Mouse (Mus musculus) stomach, embryonic 16.5 days (tissue): ENCODE measurements around the gene Zc3hav1. TPM values are rescaled to one million over a fixed set of nuclear protein-coding genes. Genes with fewer than 3 reads are reported as not detected.
A peak's percentile ranks its signal among the peaks of the same experiment; 100 is the strongest.
"Not testable (repeated sequence)": the region's sequence is repeated elsewhere in the genome, so short reads cannot be mapped to it uniquely, and the experiment has no call there.

Experiments
- ATAC-seq: fragments of 200-750 bp; cut with Nextera tagmentation; 2 replicates; pipeline ENCODE4 v1.8.0; 2017; ENCODE audit warnings: moderate number of reproducible peaks, moderate TSS enrichment; ENCODE audit not compliant: insufficient read depth, low FRiP score
- H3K27ac ChIP-seq: fragments of 300-500 bp; sonication (generic); 2 replicates; pipeline ENCODE4 v1.5.1; 2014; ENCODE audit warnings: low read length
- H3K27me3 ChIP-seq: fragments of 300-500 bp; sonication (generic); 2 replicates; pipeline ENCODE4 v1.6.1; 2014; ENCODE audit warnings: low read length, control low read depth, mixed read lengths; ENCODE audit not compliant: control insufficient read depth, insufficient read depth
- H3K36me3 ChIP-seq: fragments of 300-500 bp; sonication (generic); 2 replicates; pipeline ENCODE4 v1.6.1; 2014; ENCODE audit warnings: low read length; ENCODE audit not compliant: control insufficient read depth, insufficient read depth
- H3K4me1 ChIP-seq: fragments of 300-500 bp; sonication (generic); 2 replicates; pipeline ENCODE4 v1.6.1; 2014; ENCODE audit warnings: low read length, control low read depth, mixed read lengths; ENCODE audit not compliant: control insufficient read depth, insufficient read depth
- H3K4me2 ChIP-seq: fragments of 300-500 bp; sonication (generic); 2 replicates; pipeline ENCODE4 v1.6.1; 2014; ENCODE audit warnings: low read depth, low read length, mixed read lengths
- H3K4me3 ChIP-seq: fragments of 300-500 bp; sonication (generic); replicated peaks from 2 replicates; pipeline ENCODE4 v1.5.1; 2014; ENCODE audit warnings: mild to moderate bottlenecking, low read length
- H3K9ac ChIP-seq: fragments of 300-500 bp; sonication (generic); 2 replicates; pipeline ENCODE4 v1.6.1; 2014; ENCODE audit warnings: low read length
- H3K9me3 ChIP-seq: fragments of 300-500 bp; sonication (generic); replicated peaks from 2 replicates; pipeline ENCODE4 v1.6.1; 2016; ENCODE audit warnings: low read length, control low read depth; ENCODE audit not compliant: control insufficient read depth
- WGBS: fragments of 180-500 bp; shearing (Covaris S2); extraction: QIAGEN DNeasy Blood & Tissue Kit; methylation state at CpG from one replicate; pipeline ENCODE4 v1.1.7; 2014; 5-methylcytosine and 5-hydroxymethylcytosine counted together
- polyA plus RNA-seq: library from polyadenylated mRNA; unstranded; fragments of >200 nt; fragmentation: Nextera tagmentation; extraction: Ambion mirVana; gene quantifications from 2 replicates; pipeline ENCODE4 v1.2.1, GENCODE M21; 2015

The Zc3hav1 gene
- polyA plus RNA-seq, 1 experiment from 2014 or later, result 10.0 TPM

DNA sequence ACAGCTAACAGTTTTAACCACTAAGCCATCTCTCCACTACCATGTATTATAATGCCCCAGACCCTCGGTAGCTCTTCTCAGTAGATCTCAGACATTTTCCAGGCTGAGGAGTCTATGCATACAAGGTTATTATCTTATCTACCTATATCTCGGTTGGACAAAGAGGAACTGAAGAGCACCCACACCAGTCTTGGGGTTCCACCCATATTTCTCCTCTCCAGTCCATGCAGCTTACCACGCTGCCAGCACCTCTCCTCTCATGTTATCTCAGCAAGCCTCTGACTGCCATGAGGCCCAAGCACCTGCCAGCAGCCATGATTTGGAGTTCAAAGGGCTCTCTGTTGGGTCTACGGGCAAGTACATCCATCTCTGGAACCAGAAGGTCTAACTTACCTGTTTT is 6.7 kb upstream of the Zc3hav1 start:
- Histone ChIP-seq H3K27me3 (no peaks in the 10 kb centered on the region), H3K4me1 (peaks cover under 1% of the 10 kb centered on the region; the same call in 1 of the 2 replicates), H3K4me3 (no peak overlapping the region), H3K4me2 (no peak overlapping the region), H3K36me3 (no peaks in the 10 kb centered on the region), H3K9ac (no peak overlapping the region), H3K9me3 (no peaks in the 10 kb centered on the region), H3K27ac (no peak overlapping the region)
- no peak for ATAC-seq
- WGBS, result 73% methylated on average over 4 of the region's 4 CpGs

- Histone ChIP-seq H3K36me3 (no peaks in the 10 kb centered on the region), H3K4me3 (no peak overlapping the region), H3K27ac (no peak overlapping the region), H3K9me3 (no peaks in the 10 kb centered on the region), H3K4me2 (no peak overlapping the region), H3K27me3 (no peaks in the 10 kb centered on the region; the same call in 1 of the 2 replicates), H3K9ac (no peak overlapping the region), H3K4me1 (peaks cover 8% of the 10 kb centered on the region)
- 84% methylated on average over 12 of the region's 12 CpGs for WGBS
- ATAC-seq, result peak; percentile 47; the same call in 1 of the 2 replicates
These were observed 5.5 kb upstream of the Zc3hav1 start for GRCm38 (mm10) chr6:38359736-38360499.

DNA sequence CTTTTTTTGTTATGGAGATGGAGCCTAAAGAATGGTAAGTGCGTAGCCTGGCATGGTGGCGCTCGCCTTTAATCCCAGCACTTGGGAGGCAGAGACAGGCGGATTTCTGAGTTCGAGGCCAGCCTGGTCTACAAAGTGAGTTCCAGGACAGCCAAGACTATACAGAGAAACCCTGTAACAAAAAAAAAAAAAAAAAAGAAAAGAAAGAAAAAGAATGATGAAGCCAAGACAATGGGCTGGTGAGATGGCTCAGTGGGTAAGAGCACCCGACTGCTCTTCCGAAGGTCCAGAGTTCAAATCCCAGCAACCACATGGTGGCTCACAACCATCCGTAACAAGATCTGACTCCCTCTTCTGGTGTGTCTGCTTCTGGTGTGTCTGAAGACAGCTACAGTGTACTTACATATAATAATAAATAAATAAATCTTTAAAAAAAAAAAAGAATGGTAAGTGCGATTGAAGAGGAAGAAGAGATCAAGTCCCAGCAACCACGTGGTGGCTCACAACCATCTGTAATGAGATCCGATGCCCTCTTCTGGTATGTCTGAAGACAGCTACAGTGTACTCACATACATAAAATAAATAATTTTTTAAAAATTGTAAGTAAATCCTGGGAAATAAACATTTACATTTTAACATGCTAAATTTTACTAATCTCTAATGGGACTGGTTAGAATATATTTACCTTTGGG is 4.8 kb upstream of the Zc3hav1 start:
- not testable (repeated sequence) for H3K4me3 ChIP-seq, H3K9me3 ChIP-seq, H3K27me3 ChIP-seq, H3K36me3 ChIP-seq, ATAC-seq, H3K27ac ChIP-seq, H3K9ac ChIP-seq, H3K4me2 ChIP-seq
- H3K4me1 ChIP-seq, result peaks cover 11% of the 10 kb centered on the region
- WGBS, result 90% methylated on average over 10 of the region's 11 CpGs

DNA sequence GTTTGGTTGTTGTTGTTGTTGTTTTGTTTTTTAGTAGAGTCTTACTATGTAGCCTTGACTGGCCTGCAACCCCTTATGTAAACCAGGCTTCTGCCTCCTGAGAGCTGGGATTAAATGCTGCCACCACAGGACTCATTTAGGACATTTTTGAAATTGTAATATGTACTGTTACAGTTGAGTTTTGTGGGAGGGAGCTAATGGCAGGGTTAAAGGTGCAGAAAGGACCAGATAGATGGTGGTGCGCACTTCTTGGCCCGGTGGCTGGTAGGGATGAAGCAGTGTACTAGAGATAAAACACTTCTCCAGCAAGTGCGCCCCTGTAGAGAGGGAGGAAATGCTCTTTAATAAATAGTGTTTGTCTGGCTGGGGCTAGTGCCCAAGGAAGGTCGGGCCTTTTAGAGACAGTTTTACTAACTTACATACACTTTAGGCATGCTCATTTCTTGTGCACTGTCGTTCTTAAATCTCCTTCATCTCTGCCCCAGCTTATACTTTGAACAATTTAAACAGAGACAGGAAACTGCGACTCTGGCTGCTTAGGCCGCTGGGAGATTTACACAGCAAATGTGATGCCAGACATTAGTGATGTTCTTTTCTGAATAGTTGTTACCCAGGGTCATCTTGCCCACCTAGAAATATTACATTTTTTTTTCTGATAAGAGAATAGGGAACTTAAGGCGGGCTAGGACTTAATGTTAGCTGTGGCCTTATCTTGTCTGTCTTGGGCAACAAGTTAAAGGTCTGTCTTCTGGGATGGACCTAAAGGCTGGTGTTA is 4.0 kb upstream of the Zc3hav1 start:
- Histone ChIP-seq H3K9ac (no peak overlapping the region), H3K36me3 (no peaks in the 10 kb centered on the region), H3K9me3 (no peaks in the 10 kb centered on the region), H3K27ac (no peak overlapping the region), H3K27me3 (peaks cover under 1% of the 10 kb centered on the region; the same call in 1 of the 2 replicates), H3K4me1 (peaks cover 11% of the 10 kb centered on the region), H3K4me3 (no peak overlapping the region), H3K4me2 (no peak overlapping the region)
- no peak for ATAC-seq
- 60% methylated on average over 8 of the region's 8 CpGs for WGBS

- no peaks in the 10 kb centered on the region for H3K36me3 ChIP-seq
- H3K27me3 ChIP-seq, result peaks cover 5% of the 10 kb centered on the region; the same call in 1 of the 2 replicates
- H3K4me1 ChIP-seq, result peaks cover 11% of the 10 kb centered on the region
- H3K9me3 ChIP-seq, result no peaks in the 10 kb centered on the region
- H3K4me3 ChIP-seq, result no peak overlapping the region
- ATAC-seq, result no peak
- no peak overlapping the region for H3K9ac ChIP-seq
- H3K27ac ChIP-seq, result no peak overlapping the region
- whole genome bisulfite sequencing, result 70% methylated on average over 5 of the region's 5 CpGs
- no peak overlapping the region for H3K4me2 ChIP-seq
These were observed 3.3 kb upstream of the Zc3hav1 start for GRCm38 (mm10) chr6:38357603-38358252.

DNA sequence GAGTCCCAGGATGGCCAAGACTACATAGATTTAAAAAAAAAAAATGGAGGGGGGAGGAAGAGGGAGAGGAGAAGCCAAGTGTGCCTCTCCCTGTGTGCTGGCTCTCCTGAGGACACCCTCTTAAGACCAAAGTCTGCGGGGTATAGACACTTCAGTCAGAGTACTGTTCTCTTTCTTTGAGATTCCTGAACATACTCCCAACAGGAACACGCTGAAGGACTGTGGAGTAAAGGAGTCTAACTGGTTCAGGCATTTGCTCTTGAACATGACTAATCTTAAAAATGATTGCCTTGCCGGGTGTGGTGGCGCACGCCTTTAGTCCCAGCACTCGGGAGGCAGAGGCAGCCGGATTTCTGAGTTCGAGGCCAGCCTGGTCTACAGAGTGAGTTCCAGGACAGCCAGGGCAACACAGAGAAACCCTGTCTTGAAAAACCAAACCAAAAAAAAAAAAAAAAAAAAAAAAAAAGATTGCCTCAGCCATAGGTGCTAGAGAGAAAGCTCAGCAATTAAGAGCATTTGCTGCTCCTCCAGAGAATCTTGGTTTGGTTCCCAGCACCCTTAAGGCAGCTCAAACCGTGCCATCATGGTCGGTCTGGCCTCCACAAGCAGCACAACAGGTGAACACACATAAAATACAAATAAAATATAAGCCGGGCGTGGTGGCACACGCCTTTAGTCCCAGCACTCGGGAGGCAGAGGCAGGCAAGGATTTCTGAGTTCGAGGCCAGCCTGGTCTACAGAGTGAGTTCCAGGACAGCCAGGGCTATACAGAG is 2.4 kb upstream of the Zc3hav1 start:
- not testable (repeated sequence) for H3K27ac ChIP-seq, H3K9me3 ChIP-seq, H3K4me3 ChIP-seq, H3K9ac ChIP-seq, ATAC-seq, H3K27me3 ChIP-seq, H3K4me2 ChIP-seq, H3K36me3 ChIP-seq
- peaks cover 11% of the 10 kb centered on the region for H3K4me1 ChIP-seq
- 81% methylated on average over 15 of the region's 15 CpGs for WGBS

DNA sequence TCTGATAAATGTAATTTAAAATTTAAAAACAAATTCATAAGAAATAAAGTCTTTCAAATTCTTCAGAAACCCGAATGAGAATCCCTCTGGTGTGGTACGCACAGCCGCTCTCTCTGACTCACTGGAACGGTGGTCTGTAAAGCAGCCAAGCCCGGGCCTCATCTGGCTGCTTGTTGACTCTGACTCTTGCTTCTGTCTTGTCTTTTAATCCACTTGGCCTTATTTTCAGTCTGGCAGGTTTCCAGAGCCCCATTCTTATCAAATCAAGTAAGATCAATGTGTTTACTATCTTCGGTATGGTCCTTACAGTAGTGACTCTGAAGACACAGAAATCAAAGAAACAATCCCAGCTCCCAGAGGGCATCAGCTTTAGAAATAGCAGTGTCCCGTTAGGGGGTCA is 1.5 kb upstream of the Zc3hav1 start:
- no peak for ATAC-seq
- H3K9ac ChIP-seq, result no peak overlapping the region
- H3K4me3 ChIP-seq, result no peak overlapping the region
- no peak overlapping the region for H3K4me2 ChIP-seq
- H3K9me3 ChIP-seq, result no peaks in the 10 kb centered on the region
- peaks cover 11% of the 10 kb centered on the region for H3K4me1 ChIP-seq
- no peak overlapping the region for H3K27ac ChIP-seq
- H3K36me3 ChIP-seq, result no peaks in the 10 kb centered on the region
- 22% methylated on average over 7 of the region's 7 CpGs for WGBS
- peaks cover 5% of the 10 kb centered on the region for H3K27me3 ChIP-seq

DNA sequence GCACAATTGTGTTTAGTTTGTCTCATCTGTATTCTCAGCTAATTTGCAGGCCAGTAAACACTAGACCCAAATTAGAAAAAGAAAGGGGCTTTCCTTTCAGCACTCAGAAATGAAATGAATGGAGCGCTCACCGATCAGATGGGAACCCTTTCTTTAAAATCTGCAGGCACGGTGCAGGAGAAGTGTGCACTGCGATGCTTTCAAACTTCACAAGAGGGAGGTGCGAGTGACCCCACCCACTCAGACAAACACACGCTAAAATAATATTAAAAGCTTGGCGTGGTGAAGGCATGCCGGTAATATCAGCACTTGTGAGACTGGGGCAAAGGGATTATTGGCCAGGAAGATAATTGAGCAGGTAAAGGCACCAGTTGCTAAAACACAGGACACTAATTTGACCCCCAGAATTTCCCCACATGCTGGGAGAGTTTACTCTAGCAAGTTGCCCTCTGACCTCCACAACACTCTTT is 986 bp upstream of the Zc3hav1 start:
- 6% methylated on average over 8 of the region's 8 CpGs for WGBS
- Histone ChIP-seq H3K27ac (no peak overlapping the region), H3K9ac (peak overlapping the region; percentile 81; the same call in 1 of the 2 replicates), H3K4me3 (peak overlapping the region; percentile 75), H3K4me1 (peaks cover 11% of the 10 kb centered on the region), H3K9me3 (no peaks in the 10 kb centered on the region), H3K4me2 (peak overlapping the region; percentile 66), H3K27me3 (peaks cover 5% of the 10 kb centered on the region), H3K36me3 (no peaks in the 10 kb centered on the region)
- no peak for ATAC-seq
